Mouse (Mus musculus) midbrain, embryonic 16.5 days (tissue): Measurements from ENCODE around the gene Slc22a17. TPM values are rescaled to one million over a fixed set of nuclear protein-coding genes. Genes with fewer than 3 reads are reported as not detected.

Source experiments
- ATAC-seq: fragments of 200-750 bp; cut with Nextera tagmentation; 2 replicates; pipeline ENCODE4 v1.8.0; 2017; ENCODE audit warnings: moderate TSS enrichment
- H3K27ac ChIP-seq: fragments of 300-500 bp; sonication (generic); 2 replicates; pipeline ENCODE4 v1.5.1; 2014; ENCODE audit warnings: mild to moderate bottlenecking, low read length, mixed read lengths
- H3K27me3 ChIP-seq: fragments of 300-500 bp; sonication (generic); 2 replicates; pipeline ENCODE4 v1.6.1; 2014; ENCODE audit warnings: low read depth, low read length, mixed read lengths; ENCODE audit not compliant: control insufficient read depth, insufficient read depth
- H3K36me3 ChIP-seq: fragments of 300-500 bp; sonication (generic); 2 replicates; pipeline ENCODE4 v1.6.1; 2014; ENCODE audit warnings: mild to moderate bottlenecking, low read length, moderate library complexity, mixed read lengths; ENCODE audit not compliant: control insufficient read depth, insufficient read depth
- H3K4me1 ChIP-seq: fragments of 300-500 bp; sonication (generic); 2 replicates; pipeline ENCODE4 v1.6.1; 2014; ENCODE audit warnings: mild to moderate bottlenecking, low read length, mixed read lengths; ENCODE audit not compliant: control insufficient read depth, insufficient read depth
- H3K4me2 ChIP-seq: fragments of 300-500 bp; sonication (generic); 2 replicates; pipeline ENCODE4 v1.6.1; 2014; ENCODE audit warnings: mild to moderate bottlenecking, low read length, mixed read lengths
- H3K4me3 ChIP-seq: fragments of 300-500 bp; sonication (generic); 2 replicates; pipeline ENCODE4 v1.5.1; 2014; ENCODE audit warnings: low read depth, mild to moderate bottlenecking, low read length, moderate library complexity, mixed read lengths
- H3K9ac ChIP-seq: fragments of 300-500 bp; sonication (generic); 2 replicates; pipeline ENCODE4 v1.6.1; 2014; ENCODE audit warnings: low read depth, low read length, mixed read lengths
- H3K9me3 ChIP-seq: fragments of 300-500 bp; sonication (generic); replicated peaks from 2 replicates; pipeline ENCODE4 v1.6.1; 2014; ENCODE audit warnings: mild to moderate bottlenecking, low read length, mixed read lengths; ENCODE audit not compliant: control insufficient read depth, poor library complexity, severe bottlenecking
- WGBS: fragments of 180-500 bp; shearing (Covaris S2); extraction: QIAGEN DNeasy Blood & Tissue Kit; methylation state at CpG from one replicate; pipeline ENCODE4 v1.1.7; 2014; 5-methylcytosine and 5-hydroxymethylcytosine counted together
- polyA plus RNA-seq: library from polyadenylated mRNA; unstranded; fragments of >200 nt; fragmentation: Nextera tagmentation; extraction: Ambion mirVana; gene quantifications from 2 replicates; pipeline ENCODE4 v1.2.1, GENCODE M21; 2015

Gene Slc22a17
- polyA plus RNA-seq, 1 experiment from 2014 or later: 245 TPM

GRCm38 (mm10) chr14:54924641-54925348 lies 11.9 kb upstream of the Slc22a17 start:
- H3K27me3 ChIP-seq: no peaks in the 10 kb centered on the region
- H3K4me3 ChIP-seq: peak overlapping the region; percentile 54
- peaks cover 5% of the 10 kb centered on the region for H3K36me3 ChIP-seq
- no peaks in the 10 kb centered on the region for H3K9me3 ChIP-seq
- peak overlapping the region; percentile 12; the same call in 1 of the 2 replicates for H3K9ac ChIP-seq
- H3K27ac ChIP-seq: peak overlapping the region; percentile 87
- peak overlapping the region; percentile 95 for H3K4me2 ChIP-seq
- peaks cover 20% of the 10 kb centered on the region for H3K4me1 ChIP-seq
- 18% methylated on average over 7 of the region's 7 CpGs for WGBS
- peak; percentile 47 for ATAC-seq

- H3K9ac ChIP-seq: no peak overlapping the region
- no peak overlapping the region for H3K27ac ChIP-seq
- H3K9me3 ChIP-seq: no peaks in the 10 kb centered on the region
- ATAC-seq: no peak
- H3K36me3 ChIP-seq: peaks cover 5% of the 10 kb centered on the region
- peaks cover 4% of the 10 kb centered on the region for H3K4me1 ChIP-seq
- H3K27me3 ChIP-seq: no peaks in the 10 kb centered on the region
- no peak overlapping the region for H3K4me3 ChIP-seq
- no peak overlapping the region for H3K4me2 ChIP-seq
- 96% methylated on average over 15 of the region's 16 CpGs for WGBS
Measured at GRCm38 (mm10) chr14:54920076-54920685, 7.2 kb upstream of the Slc22a17 start.

- peak overlapping the region; percentile 78 for H3K4me3 ChIP-seq
- peak overlapping the region; percentile 93 for H3K27ac ChIP-seq
- H3K9me3 ChIP-seq: no peaks in the 10 kb centered on the region
- peak overlapping the region; percentile 96 for H3K4me2 ChIP-seq
- 17% methylated on average over 10 of the region's 10 CpGs for WGBS
- peak overlapping the region; percentile 98 for H3K9ac ChIP-seq
- peaks cover 2% of the 10 kb centered on the region; the same call in 1 of the 2 replicates for H3K36me3 ChIP-seq
- no peaks in the 10 kb centered on the region for H3K27me3 ChIP-seq
- peak; percentile 15; the same call in 1 of the 2 replicates for ATAC-seq
- peaks cover 20% of the 10 kb centered on the region for H3K4me1 ChIP-seq
Measured at GRCm38 (mm10) chr14:54913343-54913742, 411 bp upstream of the Slc22a17 start.

GRCm38 (mm10) chr14:54912109-54912850 lies 652 bp downstream of the Slc22a17 start:
- Histone ChIP-seq H3K4me2 (peak overlapping the region; percentile 96), H3K9me3 (no peaks in the 10 kb centered on the region), H3K4me1 (peaks cover 20% of the 10 kb centered on the region), H3K4me3 (peak overlapping the region; percentile 78), H3K27ac (peak overlapping the region; percentile 93), H3K9ac (peak overlapping the region; percentile 98), H3K27me3 (no peaks in the 10 kb centered on the region), H3K36me3 (peaks cover 12% of the 10 kb centered on the region)
- peak; percentile 74 for ATAC-seq
- 2% methylated on average over 50 of the region's 69 CpGs for WGBS

- Histone ChIP-seq H3K9ac (no peak overlapping the region; the same call in 1 of the 2 replicates), H3K4me3 (no peak overlapping the region), H3K9me3 (no peaks in the 10 kb centered on the region), H3K27ac (no peak overlapping the region), H3K4me2 (no peak overlapping the region), H3K27me3 (no peaks in the 10 kb centered on the region), H3K4me1 (peaks cover 19% of the 10 kb centered on the region), H3K36me3 (peaks cover 24% of the 10 kb centered on the region)
- 90% methylated on average over 7 of the region's 7 CpGs for WGBS
- ATAC-seq: no peak
Measured at GRCm38 (mm10) chr14:54908682-54909081, 4.2 kb downstream of the Slc22a17 start.

- H3K27me3 ChIP-seq: no peaks in the 10 kb centered on the region
- H3K4me2 ChIP-seq: no peak overlapping the region
- H3K9me3 ChIP-seq: no peaks in the 10 kb centered on the region
- H3K9ac ChIP-seq: no peak overlapping the region
- no peak overlapping the region for H3K27ac ChIP-seq
- no peak overlapping the region for H3K4me3 ChIP-seq
- WGBS: 93% methylated on average over 4 of the region's 4 CpGs
- ATAC-seq: no peak
- H3K36me3 ChIP-seq: peaks cover 27% of the 10 kb centered on the region
- H3K4me1 ChIP-seq: no peaks in the 10 kb centered on the region
Measured at GRCm38 (mm10) chr14:54903641-54904040, 9.3 kb downstream of the Slc22a17 start.

GRCm38 (mm10) chr14:54900383-54900782 lies 12.5 kb downstream of the Slc22a17 start:
- peak; percentile 43; the same call in 1 of the 2 replicates for ATAC-seq
- 0% methylated on average over 3 of the region's 3 CpGs for WGBS
- H3K27ac ChIP-seq: peak overlapping the region; percentile 43; the same call in 1 of the 2 replicates
- H3K27me3 ChIP-seq: no peaks in the 10 kb centered on the region
- H3K9ac ChIP-seq: no peak overlapping the region
- H3K9me3 ChIP-seq: no peaks in the 10 kb centered on the region
- H3K4me3 ChIP-seq: no peak overlapping the region
- peaks cover 23% of the 10 kb centered on the region for H3K36me3 ChIP-seq
- H3K4me2 ChIP-seq: no peak overlapping the region
- H3K4me1 ChIP-seq: peaks cover 11% of the 10 kb centered on the region

- Histone ChIP-seq H3K4me2 (no peak overlapping the region), H3K27me3 (no peaks in the 10 kb centered on the region), H3K4me3 (no peak overlapping the region), H3K36me3 (peaks cover 17% of the 10 kb centered on the region), H3K9ac (no peak overlapping the region), H3K9me3 (no peaks in the 10 kb centered on the region), H3K27ac (no peak overlapping the region), H3K4me1 (peaks cover 17% of the 10 kb centered on the region)
- no peak for ATAC-seq
- 68% methylated on average over 2 of the region's 2 CpGs for whole genome bisulfite sequencing
Measured at GRCm38 (mm10) chr14:54897445-54897844, 15.5 kb downstream of the Slc22a17 start.
